Mouse (Mus musculus) brain, embryonic 14.5 days (tissue): ENCODE results near the gene Thsd4.

Source experiments
- CTCF ChIP-seq: fragments of 200-500 bp; IDR thresholded peaks from 2 replicates; pipeline ENCODE4 v1.5.1; 2012; ENCODE audit warnings: inconsistent platforms, mild to moderate bottlenecking, moderate library complexity, borderline replicate concordance; ENCODE audit not compliant: insufficient read depth, insufficient read length; ENCODE audit errors: extremely low read depth
- POLR2A ChIP-seq: fragments of 200-500 bp; IDR thresholded peaks from 2 replicates; pipeline ENCODE4 v1.6.1; 2012; ENCODE audit warnings: mild to moderate bottlenecking, inconsistent platforms, borderline replicate concordance; ENCODE audit not compliant: poor library complexity, insufficient read depth, insufficient read length, severe bottlenecking; ENCODE audit errors: extremely low read depth

GRCm38 (mm10) chr9:60456651-60457050 lies 65.2 kb downstream of the Thsd4 start:
- TF ChIP-seq CTCF (no peak), POLR2A (no peak)
